Mouse (Mus musculus) kidney, postnatal 14 days (tissue): ENCODE measurements around the gene Olfr1110.
"Not testable (repeated sequence)": the region's sequence is repeated elsewhere in the genome, so short reads cannot be mapped to it uniquely, and the experiment has no call there.

ENCODE experiments used
- DNase-seq: peaks from one replicate; pipeline ENCODE4 v3.0.0; 2022; ENCODE audit warnings: mixed read lengths

Olfr1110 gene

DNA sequence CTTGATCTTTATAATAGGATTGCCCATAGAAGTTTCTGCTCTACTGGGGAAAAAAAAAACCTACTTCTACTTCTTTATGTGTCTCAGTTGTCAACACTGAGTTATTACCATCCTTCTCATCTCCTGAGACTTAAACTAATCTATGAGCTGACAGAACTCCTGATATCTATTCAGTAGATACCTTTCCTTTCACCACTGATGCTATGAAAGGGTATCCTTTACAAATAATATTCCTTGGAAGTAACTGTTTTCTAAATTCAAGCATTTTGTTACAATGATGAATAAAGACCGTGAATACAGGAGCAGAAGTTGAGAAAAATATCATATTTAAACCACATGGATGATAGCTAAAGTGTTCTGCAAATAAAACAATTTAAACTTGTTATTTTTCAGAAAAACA lies at the start of gene Olfr1110:
TSS of gene Olfr1110 (minus strand) at position 101 of the 400 bp plus-strand sequence.
- DNase-seq = no peak

DNA sequence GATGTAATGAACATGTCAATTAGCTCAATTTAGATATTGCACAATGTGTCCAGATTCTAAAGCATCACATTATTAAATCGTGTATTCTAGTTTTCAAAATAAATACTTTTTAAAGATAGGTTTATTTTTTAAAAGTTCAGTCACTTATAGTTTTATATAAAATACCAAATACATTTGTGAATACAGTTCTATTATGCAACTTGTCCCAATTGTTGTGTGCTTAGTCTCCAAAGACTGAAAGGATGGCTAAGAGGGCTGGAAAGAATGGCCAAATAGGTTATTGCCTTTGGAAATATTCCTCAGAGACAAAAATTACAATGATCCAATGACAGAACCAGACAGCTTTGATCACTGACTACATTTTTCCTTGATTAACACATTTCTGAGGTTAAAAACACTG lies 47.4 kb upstream of the Olfr1110 start, which contains the start of gene Olfr1112:
TSS of gene Olfr1112 (plus strand) at position 301 of the 400 bp plus-strand sequence.
- DNase-seq = no peak

DNA sequence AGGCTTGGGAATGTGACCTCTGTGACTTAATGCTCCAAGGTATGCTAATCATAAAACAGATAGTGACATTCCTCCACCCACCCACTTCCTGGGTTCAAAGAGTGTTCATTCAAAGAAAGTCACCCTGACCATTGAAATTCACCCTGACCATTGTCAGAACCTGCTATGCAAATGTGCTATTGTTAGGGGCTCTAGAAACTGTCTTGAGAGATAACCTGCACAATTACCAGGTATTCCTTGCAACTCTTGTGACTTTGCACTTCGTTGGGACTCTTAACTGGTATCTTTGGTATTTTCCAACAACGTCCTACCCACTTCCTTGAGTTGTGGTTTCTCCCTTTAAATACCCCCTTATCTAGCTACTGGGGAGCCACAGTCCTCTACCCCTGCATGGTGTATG lies 27.6 kb upstream of the Olfr1110 start:
- not testable (repeated sequence) for DNase-seq

DNA sequence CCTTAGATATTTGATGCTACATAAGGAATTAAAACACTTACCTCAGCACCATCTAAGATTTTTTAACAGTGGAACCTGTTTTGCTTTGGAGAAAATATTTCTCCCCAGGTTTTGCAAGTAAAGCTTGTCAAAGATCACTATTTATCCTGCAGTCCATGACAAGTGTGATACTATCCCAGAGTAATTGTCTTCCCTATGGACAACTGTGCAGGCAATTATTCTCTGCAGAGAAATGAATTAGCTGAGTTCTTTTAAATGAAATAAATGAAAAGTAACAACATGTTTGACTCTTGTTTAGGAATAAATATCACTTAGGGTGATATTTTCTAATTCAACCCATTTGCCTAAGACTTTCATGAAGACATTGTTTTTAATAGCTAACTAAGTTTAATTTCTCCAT lies 12.4 kb upstream of the Olfr1110 start, which contains the start of gene Olfr1111:
TSS of gene Olfr1111 (minus strand) at position 101 of the 400 bp plus-strand sequence.
- DNase-seq = no peak

DNA sequence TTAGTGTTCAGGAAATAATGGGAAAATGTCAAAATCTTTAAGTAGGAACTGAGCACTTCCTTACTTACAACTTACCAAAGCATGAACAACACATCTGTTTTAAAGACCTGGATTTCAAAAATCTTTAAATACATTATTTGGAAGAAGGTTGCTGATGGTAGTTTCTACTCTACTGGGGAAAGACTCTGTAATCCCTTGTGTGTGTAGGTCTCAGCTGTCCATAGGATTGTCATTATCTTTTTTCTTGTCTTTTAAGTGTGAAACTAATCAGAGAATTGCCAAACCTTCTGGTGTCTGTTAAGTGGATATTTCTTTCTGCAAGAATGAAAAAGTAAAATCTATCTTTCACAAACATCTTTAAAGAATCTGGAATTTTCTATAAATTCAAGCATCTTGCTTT lies 25.6 kb downstream of the Olfr1110 start, which contains the start of gene Olfr259:
TSS of gene Olfr259 (minus strand) at position 101 of the 400 bp plus-strand sequence.
- DNase-seq = no peak

DNA sequence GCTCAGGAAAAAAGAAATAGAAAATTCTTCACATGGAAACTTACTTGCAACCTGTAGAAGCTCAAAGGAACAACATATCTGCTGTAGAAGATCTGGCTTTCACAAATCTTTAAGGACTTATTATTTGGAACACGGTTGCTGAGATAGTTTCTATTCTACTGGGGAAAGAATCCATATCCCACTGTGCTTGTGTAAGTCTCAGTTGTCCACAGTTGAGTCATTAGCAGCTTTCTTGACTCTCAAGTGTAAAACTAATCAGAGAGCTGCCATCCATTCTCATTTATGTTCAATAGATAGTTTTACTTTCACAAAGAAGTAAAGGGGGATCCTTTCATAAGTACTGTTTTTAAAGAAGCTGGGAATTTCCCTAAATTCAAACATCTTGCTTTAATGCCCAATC lies 44.2 kb downstream of the Olfr1110 start, which contains the start of gene Olfr1109:
TSS of gene Olfr1109 (minus strand) at position 101 of the 400 bp plus-strand sequence.
- no peak for DNase-seq
